Mouse (Mus musculus) hematopoietic stem cell, adult 5-6 weeks (primary cell): ENCODE measurements around the gene Ercc2. TPM values are rescaled to one million over a fixed set of nuclear protein-coding genes. Genes with fewer than 3 reads are reported as not detected.
A peak's percentile ranks its signal among the peaks of the same experiment; 100 is the strongest.

Experiments used
- ATAC-seq, 2 experiments: fragments of 125-278 bp in 1 of 2; replicated peaks in 1 of 2; 2 replicates each; pipeline ENCODE4 v1.8.0; 2016 to 2017; ENCODE audit warnings: inconsistent platforms in 2 of 2, mild to moderate bottlenecking in 2 of 2, moderate number of reproducible peaks in 2 of 2, low read depth in 1 of 2, moderate TSS enrichment in 1 of 2; ENCODE audit not compliant: low FRiP score in 2 of 2, poor library complexity in 2 of 2, severe bottlenecking in 2 of 2, insufficient read depth in 1 of 2, low TSS enrichment in 1 of 2
- total RNA-seq: library from RNA; stranded (forward); fragments of 172-1452, 232-1000 nt; gene quantifications from 2 replicates; pipeline ENCODE4 v1.2.3, GENCODE M21; 2017

Gene Ercc2
- total RNA-seq = 32.3 and 42.5 TPM in 2 replicates

DNA sequence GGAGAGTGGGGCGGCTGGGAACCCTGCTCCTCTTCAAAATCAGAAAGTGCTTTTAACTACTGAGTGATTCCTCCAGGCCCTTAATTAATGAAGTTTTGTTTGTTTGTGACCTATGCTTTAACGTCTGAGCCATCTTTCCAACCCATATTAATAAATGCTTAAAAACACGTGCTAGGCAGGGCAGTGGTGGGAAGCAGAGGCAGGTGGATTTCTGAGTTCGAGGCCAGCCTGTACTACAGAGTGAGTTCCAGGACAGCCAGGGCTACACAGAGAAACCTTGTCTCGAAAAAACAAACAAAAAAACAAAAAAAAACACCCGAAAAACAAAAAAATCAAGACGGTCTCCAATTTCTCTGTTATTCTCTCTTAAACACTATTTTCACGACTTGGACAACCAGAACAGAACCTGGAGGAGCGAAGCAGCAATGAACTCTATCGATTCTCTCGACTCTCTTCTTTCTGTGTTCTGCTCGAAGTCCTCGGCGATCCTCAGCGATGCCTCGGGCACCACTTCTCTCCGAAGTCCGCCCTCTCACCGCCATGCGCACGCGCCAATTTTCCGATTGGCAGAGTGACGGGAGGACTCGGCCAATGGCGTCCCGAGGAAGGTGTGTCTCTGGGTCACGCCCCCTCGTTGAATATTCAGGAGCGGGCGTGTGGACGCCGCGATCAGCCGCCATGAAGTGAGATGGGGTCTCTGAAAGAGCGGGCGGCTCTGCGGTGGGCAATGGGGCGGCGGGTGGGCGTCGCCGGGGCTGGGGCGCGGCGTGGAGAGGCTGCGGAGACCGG is at the start of gene Ercc2:
Ercc2 (plus strand) TSS at position 634 of the 789 bp plus-strand sequence.
- ATAC-seq = peak; percentile 97 to 100

DNA sequence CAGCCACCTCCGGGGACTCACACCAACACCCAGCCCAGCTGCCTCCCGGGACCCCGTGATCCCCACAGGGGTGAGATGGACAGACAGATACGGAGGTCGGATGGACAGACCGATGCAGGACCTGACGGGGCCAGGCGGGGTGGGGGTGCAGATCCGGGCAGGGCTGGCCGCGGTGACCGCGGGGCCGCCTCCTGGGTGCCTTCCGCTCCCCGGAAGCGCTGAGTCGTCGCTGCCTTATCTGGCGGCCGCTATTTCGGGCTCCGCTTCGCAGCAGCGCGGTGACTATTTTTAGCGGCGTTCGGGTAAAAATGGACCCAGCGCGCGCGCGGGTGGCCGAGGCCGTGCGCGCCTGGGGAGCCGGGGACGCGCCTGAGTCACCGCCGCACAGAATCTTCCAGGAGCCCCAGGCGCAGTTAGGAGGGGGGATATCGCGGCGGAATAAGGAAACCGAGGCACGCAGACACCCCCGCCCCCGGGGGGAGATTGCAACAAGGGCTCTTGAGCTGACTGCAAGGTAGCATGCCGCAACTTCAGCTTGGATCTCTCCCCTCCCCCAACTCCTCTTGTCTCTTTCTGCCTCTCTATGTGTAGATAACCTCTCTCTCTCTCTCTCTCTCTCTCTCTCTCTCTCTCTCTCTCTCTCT is 49.0 kb upstream of the Ercc2 start:
- ATAC-seq = peak in 1 of 2 experiments; percentile 48; a peak in 2 of 4 replicates

DNA sequence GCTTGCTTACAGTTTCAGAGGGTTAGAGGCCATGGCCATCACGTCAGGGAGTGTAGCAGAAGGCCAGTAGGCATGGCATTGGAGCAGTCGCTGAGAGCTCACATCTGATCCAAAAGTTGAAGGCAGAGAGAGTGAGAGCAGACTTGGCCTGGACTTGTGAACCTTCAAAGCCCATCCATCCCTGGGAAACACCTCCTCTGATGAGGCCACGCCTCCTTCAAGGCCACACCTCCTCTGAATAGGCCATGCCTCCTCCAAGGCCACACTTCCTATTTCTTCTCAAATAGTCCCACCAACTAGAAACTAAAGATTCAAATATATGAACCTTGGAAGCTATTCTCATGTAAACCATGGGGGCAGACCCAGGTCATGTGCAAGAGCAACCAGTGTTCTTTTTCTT is 46.2 kb upstream of the Ercc2 start:
- peak; percentile 69 to 82 for ATAC-seq

DNA sequence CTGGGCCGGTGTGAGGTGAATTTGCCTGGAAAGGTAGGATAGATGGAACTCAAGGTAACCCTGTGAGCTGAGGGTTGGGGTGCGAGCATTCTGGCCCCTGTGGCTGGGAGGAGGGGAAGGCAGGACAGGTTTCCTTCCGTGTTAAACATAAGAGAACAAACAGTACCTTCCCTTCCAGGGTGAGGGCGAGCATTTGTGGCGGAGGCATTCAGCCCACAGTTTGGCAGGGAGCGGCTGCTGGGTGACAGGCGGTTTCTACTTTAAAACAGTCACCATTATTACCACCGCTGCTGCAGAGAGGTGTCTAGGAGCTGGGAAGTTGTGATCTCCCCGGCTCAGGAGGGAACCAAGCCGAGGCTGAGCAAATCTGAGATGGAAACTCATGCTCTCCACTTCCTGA is 44.7 kb upstream of the Ercc2 start:
- ATAC-seq = peak in 1 of 2 experiments; percentile 13; a peak in 2 of 4 replicates

DNA sequence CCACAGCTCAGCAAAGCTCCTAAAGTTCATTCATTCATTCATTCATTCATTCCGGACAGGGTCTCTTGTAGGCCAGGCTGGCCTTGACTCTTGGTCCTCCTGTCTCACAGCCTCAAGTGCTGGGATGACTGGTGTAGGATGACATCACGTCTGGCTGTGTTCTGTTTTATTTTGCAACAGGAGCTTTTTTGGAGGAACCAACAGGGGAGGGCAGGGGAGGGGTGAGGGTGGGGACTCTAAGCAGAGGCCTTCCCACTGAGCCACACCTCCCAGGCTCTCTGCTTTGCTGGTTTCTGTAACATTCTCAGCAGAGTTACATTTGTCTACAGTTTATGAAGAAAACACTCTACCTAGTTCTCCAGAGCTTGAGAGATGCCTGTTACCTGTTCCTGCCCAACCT is 43.8 kb upstream of the Ercc2 start:
- peak; percentile 36 to 55; a peak in 2 of 4 replicates for ATAC-seq

DNA sequence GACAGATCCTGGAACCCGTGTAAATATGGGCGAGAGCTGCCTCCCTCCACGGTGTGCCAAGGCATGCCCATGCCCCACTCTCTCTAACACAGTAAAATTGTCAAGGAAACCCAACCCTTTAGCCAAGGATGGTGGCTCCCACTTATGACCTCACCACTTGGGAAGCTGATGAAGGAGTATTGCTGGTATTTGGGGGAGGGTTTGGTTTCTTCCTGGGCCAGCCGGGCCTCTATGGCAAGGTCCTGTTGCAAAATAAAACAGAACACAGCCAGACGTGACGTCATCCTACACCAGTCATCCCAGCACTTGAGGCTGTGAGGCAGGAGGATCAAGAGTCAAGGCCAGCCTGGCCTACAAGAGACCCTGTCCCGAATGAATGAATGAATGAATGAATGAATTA is 43.2 kb upstream of the Ercc2 start:
- no peak for ATAC-seq

DNA sequence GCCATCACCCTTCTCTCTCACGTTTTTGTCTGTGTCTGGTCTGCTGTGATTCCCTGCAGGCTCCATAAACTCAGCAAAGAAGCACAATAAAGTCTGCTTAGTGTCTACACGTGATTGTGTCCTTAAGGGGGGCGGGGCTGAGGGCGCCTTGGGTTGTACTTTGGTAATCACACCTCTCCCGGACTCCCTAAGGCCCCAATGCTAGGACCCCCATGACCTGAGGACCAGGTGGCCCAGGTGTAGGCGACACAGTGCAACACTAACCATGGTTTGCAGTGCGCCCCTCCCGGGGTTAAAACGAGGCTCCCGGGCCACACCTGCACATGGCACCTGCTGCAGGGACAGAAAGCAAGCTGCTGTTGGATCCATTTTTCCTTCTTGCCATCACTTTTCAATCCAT is 40.6 kb upstream of the Ercc2 start:
- ATAC-seq = no peak

DNA sequence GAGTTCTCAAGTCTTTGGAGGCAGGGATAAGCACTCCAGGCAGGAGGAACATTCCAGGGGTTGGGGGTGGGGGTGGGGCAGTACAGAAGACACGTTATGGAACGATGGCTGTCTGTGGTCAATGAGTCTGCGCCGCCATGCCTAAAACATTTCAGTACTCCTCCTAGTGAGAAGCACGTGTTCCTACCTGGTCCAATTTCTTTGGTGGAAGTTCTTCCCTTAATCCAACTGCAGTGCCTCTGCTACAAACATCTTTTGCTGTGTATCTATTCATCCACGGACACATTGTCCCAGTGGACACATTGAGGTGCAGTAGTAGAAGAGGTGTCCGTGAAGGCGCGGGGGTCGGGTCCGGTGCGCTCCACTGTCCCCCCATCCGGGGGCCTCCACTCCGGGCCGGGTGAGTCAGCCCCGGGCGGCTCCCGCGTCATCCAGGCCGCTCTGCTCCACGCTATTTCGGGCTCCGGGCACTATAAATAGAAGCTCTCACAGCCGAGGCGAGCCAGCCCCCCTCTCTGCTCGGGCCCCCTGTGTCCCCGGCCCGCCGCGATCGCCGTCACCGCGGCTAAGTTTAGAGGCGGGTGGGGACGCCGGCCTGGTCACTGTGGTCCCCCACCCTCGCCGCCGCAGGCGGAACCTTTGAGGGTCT is 39.9 kb upstream of the Ercc2 start:
- no peak for ATAC-seq

DNA sequence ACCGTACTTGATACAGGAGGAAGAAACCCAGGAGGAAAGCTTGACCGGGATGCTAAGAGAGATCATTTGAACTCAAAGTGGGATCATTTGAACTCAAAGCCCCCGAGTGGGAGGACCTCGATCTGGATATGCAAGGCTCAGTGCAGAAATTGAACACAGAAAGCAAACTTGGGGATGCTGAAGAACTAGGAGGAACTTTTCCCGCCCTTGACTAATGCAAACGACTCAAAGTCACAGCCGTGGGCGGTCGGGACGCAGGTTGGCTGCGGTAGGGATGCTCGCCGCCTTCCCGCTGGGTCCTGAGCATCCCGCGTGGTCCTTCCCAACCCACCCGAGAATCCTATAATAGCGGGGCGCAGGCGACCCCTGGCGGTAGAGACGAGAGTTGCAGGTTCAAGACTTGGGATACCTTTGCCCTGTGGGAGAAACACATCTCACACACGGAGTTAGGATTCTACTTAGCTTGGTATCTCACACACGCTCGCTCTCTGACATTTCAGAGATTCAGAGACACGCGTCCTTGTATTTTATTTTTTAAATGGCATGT is 39.3 kb upstream of the Ercc2 start:
- ATAC-seq = no peak

DNA sequence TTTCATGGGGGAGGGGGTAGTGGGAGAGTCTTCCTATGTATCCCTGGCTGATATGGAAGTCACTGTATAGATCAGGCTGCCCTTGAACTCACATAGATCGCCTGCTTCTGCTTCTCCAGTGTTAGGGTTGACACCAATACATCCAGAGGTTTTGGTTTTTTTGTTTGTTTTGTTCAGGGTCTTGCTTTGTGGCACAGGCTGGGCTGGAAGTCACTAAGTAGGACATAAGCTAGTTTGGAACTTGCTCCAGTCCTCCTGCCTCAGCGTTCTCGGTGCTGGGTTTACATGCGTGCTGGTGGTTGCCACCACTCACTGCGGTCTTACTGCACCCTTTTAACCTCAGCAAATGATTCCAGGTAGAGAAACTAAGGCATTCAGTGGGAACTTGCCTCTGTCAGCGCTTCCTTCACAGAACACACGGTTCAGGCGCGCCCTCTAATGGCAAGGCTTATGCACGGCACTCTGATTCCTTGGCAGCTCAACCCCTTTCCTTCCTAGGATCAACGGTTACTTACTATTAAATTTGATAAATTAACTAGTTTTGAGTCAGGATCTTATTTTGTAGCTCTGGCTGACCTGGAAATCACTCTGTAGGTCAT is 38.5 kb upstream of the Ercc2 start:
- peak in 1 of 2 experiments; percentile 39; a peak in 1 of 4 replicates for ATAC-seq

DNA sequence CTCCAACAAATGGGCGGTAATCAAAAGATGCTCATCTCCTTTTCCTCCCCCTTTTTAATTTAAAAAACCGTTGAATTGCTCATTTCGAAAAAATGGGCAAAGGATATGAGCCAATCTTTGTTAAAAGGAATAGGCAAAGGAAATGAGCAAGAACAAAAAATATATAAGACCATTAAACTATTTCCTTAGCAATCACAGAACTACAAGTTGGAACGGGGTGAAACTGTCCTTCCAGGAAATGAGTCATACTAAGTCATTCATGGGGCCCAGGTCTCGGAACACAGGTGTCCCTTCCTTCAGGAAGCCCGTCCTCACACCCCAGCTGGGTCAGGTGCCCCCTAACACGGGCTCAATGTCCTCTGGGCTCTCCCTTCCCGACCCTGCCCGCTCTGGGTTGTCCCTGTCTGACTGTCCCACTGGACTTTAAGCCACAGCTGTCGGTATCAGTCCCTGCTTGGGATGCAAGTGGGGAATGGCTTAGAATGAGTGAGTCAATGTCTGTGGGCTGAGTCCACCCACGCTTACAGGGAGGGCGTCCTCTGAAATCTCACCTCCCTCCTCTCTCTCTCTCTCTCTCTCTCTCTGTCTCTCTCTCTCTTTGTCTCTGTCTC is 37.5 kb upstream of the Ercc2 start, which contains the start of gene Ercc1:
Ercc1 (plus strand) TSS at position 542 of the 611 bp plus-strand sequence.
- no peak for ATAC-seq

DNA sequence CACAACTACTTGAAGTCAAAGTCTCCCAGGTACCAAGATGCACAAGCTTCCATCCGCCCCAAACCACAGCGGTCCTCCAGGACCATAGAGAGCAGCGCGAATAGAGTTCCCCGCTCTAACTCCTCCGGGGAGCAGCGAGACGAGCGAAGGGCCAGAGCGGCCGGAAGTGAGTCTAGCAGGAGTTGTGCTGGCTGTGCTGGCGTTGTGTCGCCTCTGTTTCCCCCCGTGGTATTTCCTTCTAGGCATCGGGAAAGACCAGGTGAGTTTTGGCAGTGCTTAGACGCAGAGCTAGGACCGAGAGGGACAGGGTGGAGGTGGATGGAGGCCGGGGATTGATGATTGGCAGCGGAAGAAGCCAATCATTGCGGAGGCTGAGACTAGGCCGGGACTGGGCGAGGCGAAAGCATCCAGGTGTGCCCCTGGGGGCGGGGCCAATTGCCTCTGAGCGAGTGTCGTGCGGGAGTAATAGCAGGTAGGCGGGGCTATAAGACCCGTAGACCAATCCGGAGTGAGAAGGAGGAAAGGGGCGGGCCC is 36.8 kb upstream of the Ercc2 start:
- peak; percentile 87 to 93 for ATAC-seq

DNA sequence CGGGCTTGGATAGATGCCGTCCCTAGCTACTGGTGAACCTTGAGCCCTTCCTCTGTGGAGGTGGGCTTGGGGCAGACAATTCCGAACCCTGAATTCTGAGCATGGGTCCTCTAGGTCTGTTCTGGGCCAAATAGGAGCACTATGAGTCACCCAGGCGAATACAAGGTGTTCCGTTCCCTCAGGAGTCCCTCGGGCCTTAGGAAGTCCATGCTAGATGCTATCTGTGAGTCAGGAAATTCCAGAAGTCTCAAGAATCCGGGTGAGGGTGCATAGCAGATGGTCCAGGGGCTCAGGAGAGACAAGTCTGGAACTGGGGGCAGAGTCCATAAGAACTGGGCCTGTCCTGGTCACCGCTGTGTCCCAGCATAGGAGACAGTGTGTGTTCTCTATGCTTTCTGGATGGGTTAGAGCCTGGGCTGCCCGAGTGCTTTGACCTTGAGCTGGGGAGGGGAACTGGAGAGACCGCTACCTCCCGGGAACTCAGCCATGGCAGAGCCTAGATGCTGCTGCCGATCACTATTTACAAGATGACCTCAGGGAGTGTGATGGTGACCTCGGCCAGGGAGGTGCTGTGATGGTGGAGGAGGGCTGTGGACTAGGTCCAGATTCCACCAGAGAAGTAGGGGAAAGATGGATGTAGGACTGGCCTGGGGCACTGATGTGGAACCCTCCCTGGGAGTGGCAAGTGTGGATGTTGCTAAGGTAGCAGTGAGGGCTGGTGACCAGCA is 32.5 kb upstream of the Ercc2 start:
- no peak for ATAC-seq

DNA sequence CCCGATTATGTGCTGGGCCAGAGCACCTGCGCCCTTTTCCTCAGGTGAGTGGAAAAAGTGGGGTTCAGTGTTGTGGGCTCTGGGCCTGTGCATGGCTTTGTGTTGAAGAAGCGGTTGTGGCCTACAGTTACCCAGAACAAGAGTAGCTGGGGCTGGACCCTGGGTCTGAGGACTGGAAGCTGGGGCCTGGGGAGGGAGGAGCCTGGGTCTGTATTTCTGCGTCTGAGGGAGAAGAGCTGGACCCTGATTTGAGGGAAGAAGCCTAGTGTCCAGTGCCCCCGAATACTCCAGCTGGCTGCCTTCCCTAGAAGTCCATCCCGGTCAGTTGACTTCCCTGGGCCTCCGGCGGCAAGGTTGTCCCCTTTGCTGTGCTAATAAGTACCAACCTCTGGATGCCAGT is 31.6 kb upstream of the Ercc2 start:
- no peak for ATAC-seq

DNA sequence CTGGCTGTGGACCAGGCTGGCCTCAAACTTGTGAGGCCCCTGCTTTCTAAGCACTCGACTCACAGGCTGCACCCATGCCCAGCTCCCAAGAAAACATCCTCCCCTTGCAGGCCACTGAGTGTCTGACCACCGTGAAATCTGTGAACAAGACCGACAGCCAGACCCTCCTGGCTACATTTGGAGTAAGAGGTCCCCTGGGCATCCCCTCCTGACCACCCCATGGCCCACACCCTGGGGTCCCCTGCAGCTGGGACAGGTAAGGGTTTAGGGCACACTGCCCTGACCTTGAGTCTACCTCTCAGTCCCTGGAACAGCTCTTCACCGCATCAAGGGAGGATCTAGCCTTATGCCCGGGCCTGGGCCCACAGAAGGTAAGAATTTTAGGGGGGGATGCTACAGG is 26.8 kb upstream of the Ercc2 start:
- ATAC-seq = no peak

DNA sequence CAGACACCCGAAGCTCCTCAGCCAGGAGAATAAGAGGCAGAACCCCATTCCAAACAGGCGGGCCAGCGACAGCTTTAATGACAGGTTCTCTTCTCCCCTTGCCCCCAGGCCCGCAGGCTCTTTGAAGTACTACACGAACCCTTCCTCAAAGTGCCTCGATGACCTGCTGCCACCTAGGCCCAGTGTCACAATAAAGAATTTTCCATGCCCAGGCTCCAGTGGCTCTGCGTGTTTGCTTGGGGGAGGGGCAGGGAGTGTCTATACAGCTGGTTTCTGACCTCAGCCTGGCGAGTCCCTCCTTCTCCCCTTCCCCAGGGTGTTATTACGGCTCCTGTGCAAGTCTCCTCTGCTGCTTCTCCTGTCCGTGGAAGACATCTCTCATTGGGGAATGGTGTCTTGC is 25.5 kb upstream of the Ercc2 start:
- no peak for ATAC-seq
